Mouse (Mus musculus) CH12.LX (cell line): ENCODE results near the gene Mrpl54. TPM values are rescaled to one million over a fixed set of nuclear protein-coding genes. Genes with fewer than 3 reads are reported as not detected.
"Not testable (repeated sequence)": the region's sequence is repeated elsewhere in the genome, so short reads cannot be mapped to it uniquely, and the experiment has no call there.

Experiments used
- DNase-seq: peaks from one replicate; pipeline ENCODE4 v3.0.0-alpha.2; 2013; ENCODE audit errors: extremely low read depth
- H3K27ac ChIP-seq: 2 replicates; pipeline ENCODE4 v1.5.1; 2012; ENCODE audit warnings: low read depth, mild to moderate bottlenecking, control low read depth, moderate library complexity; ENCODE audit not compliant: insufficient read depth
- H3K27me3 ChIP-seq: replicated peaks from 2 replicates; pipeline ENCODE3; 2012; ENCODE audit warnings: inconsistent platforms
- H3K36me3 ChIP-seq, 2 experiments: replicated peaks in 1 of 2; 2 replicates each; pipeline versions ENCODE3 to v1.6.1; 2012; ENCODE audit warnings: inconsistent platforms in 1 of 2, low read length in 1 of 2, mild to moderate bottlenecking in 1 of 2, mixed read lengths in 1 of 2, moderate library complexity in 1 of 2; ENCODE audit not compliant: control insufficient read depth in 1 of 2, insufficient read depth in 1 of 2
- H3K4me1 ChIP-seq, 2 experiments: 2 replicates each; pipeline ENCODE4 v1.6.1; 2012; ENCODE audit warnings: inconsistent platforms in 1 of 2, moderate library complexity in 1 of 2; ENCODE audit not compliant: insufficient read depth in 2 of 2, control insufficient read depth in 1 of 2
- H3K4me2 ChIP-seq: 2 replicates; pipeline ENCODE4 v1.6.1; 2012; ENCODE audit warnings: low read depth, mild to moderate bottlenecking, control low read depth; ENCODE audit not compliant: poor library complexity, insufficient read depth, severe bottlenecking
- H3K4me3 ChIP-seq, 3 experiments: fragments of 150-350 bp in 1 of 3; sonication (generic) in 1 of 3; replicated peaks in 1 of 3; 2 replicates each; pipeline versions ENCODE3 to v1.5.1; 2011 to 2012; ENCODE audit warnings: low read depth in 2 of 3, low read length in 2 of 3, mild to moderate bottlenecking in 2 of 3, moderate library complexity in 2 of 3, control low read depth in 1 of 3, improper control_type of control experiment in 1 of 3, inconsistent platforms in 1 of 3, mixed read lengths in 1 of 3; ENCODE audit not compliant: poor library complexity in 1 of 3
- H3K79me2 ChIP-seq: replicated peaks from 2 replicates; pipeline ENCODE4 v1.6.1; 2012; ENCODE audit warnings: mild to moderate bottlenecking, moderate library complexity; ENCODE audit not compliant: control insufficient read depth, poor library complexity, insufficient read depth, severe bottlenecking; ENCODE audit errors: extremely low read depth
- H3K9ac ChIP-seq: 2 replicates; pipeline ENCODE4 v1.6.1; 2012; ENCODE audit warnings: low read depth, mild to moderate bottlenecking, control low read depth, moderate library complexity; ENCODE audit not compliant: insufficient read depth
- H3K9me3 ChIP-seq: replicated peaks from 2 replicates; pipeline ENCODE3; 2012; ENCODE audit warnings: low read length, inconsistent platforms, mixed read lengths
- BHLHE40 ChIP-seq: IDR thresholded peaks from 2 replicates; pipeline ENCODE4 v1.6.1; 2011; ENCODE audit warnings: mild to moderate bottlenecking, low read depth, low read length, improper control_type of control experiment
- CHD1 ChIP-seq: IDR thresholded peaks from 2 replicates; pipeline ENCODE4 v1.6.1; 2012; ENCODE audit warnings: low read depth, low read length, improper control_type of control experiment, inconsistent platforms
- CHD2 ChIP-seq: IDR thresholded peaks from 2 replicates; pipeline ENCODE4 v1.6.1; 2011; ENCODE audit warnings: low read length, improper control_type of control experiment
- CTCF ChIP-seq, 2 experiments: IDR thresholded peaks in 1 of 2; conservative IDR thresholded peaks in 1 of 2; 2 replicates each; pipeline ENCODE4 v1.5.1; 2011 to 2012; ENCODE audit warnings: low read depth in 2 of 2, low read length in 2 of 2, improper control_type of control experiment in 1 of 2, inconsistent platforms in 1 of 2, mild to moderate bottlenecking in 1 of 2, moderate library complexity in 1 of 2
- EP300 ChIP-seq: IDR thresholded peaks from 2 replicates; pipeline ENCODE4 v1.6.1; 2011; ENCODE audit warnings: low read length, improper control_type of control experiment
- ETS1 ChIP-seq: conservative IDR thresholded peaks from 2 replicates; pipeline ENCODE4 v1.6.1; 2012; ENCODE audit warnings: low read depth, mild to moderate bottlenecking, inconsistent platforms, low read length, improper control_type of control experiment, moderate library complexity
- JUN ChIP-seq: IDR thresholded peaks from 2 replicates; pipeline ENCODE4 v1.6.1; 2011; ENCODE audit warnings: low read depth, mild to moderate bottlenecking, low read length, improper control_type of control experiment, moderate library complexity; ENCODE audit not compliant: insufficient read depth
- MAFK ChIP-seq: IDR thresholded peaks from 2 replicates; pipeline ENCODE4 v1.6.1; 2011; ENCODE audit warnings: low read length, improper control_type of control experiment; ENCODE audit not compliant: insufficient replicate concordance
- MAZ ChIP-seq: IDR thresholded peaks from 2 replicates; pipeline ENCODE4 v1.6.1; 2012; ENCODE audit warnings: low read depth, mild to moderate bottlenecking, inconsistent platforms, low read length, improper control_type of control experiment, moderate library complexity
- MEF2A ChIP-seq: IDR thresholded peaks from 2 replicates; pipeline ENCODE4 v1.6.1; 2014; ENCODE audit warnings: low read depth, mild to moderate bottlenecking, inconsistent platforms, low read length, improper control_type of control experiment, borderline replicate concordance
- MYC ChIP-seq: IDR thresholded peaks from 2 replicates; pipeline ENCODE4 v1.6.1; 2011; ENCODE audit warnings: low read depth, mild to moderate bottlenecking, improper control_type of control experiment, low read length
- NELFE ChIP-seq: IDR thresholded peaks from 2 replicates; pipeline ENCODE4 v1.6.1; 2011; ENCODE audit warnings: low read depth, low read length, improper control_type of control experiment
- RAD21 ChIP-seq: IDR thresholded peaks from 2 replicates; pipeline ENCODE4 v1.6.1; 2011; ENCODE audit warnings: low read depth, mild to moderate bottlenecking, low read length, improper control_type of control experiment, moderate library complexity
- RCOR1 ChIP-seq: conservative IDR thresholded peaks from 2 replicates; pipeline ENCODE4 v1.6.1; 2012; ENCODE audit warnings: low read depth, mild to moderate bottlenecking, inconsistent platforms, low read length, improper control_type of control experiment
- SIN3A ChIP-seq: IDR thresholded peaks from 2 replicates; pipeline ENCODE4 v1.6.1; 2012; ENCODE audit warnings: low read length, improper control_type of control experiment, inconsistent platforms
- SMC3 ChIP-seq: IDR thresholded peaks from 2 replicates; pipeline ENCODE4 v1.6.1; 2011; ENCODE audit warnings: low read depth, low read length, improper control_type of control experiment
- UBTF ChIP-seq: IDR thresholded peaks from 2 replicates; pipeline ENCODE4 v1.6.1; 2012; ENCODE audit warnings: low read depth, mild to moderate bottlenecking, inconsistent platforms, low read length, improper control_type of control experiment, moderate library complexity
- USF1 ChIP-seq: IDR thresholded peaks from 2 replicates; pipeline ENCODE4 v1.6.1; 2014; ENCODE audit warnings: low read depth, mild to moderate bottlenecking, inconsistent platforms, low read length, improper control_type of control experiment
- USF2 ChIP-seq: conservative IDR thresholded peaks from 2 replicates; pipeline ENCODE4 v1.6.1; 2011; ENCODE audit warnings: low read depth, low read length, improper control_type of control experiment
- ZKSCAN1 ChIP-seq: IDR thresholded peaks from 2 replicates; pipeline ENCODE4 v1.6.1; 2012; ENCODE audit warnings: low read depth, inconsistent platforms, low read length, improper control_type of control experiment, borderline replicate concordance
- ZMIZ1 ChIP-seq: IDR thresholded peaks from 2 replicates; pipeline ENCODE4 v1.6.1; 2012; ENCODE audit warnings: low read depth, mild to moderate bottlenecking, inconsistent platforms, low read length, improper control_type of control experiment
- dilution Hi-C: fragments of 300-500 bp; cut with MboI; formaldehyde crosslinking; loops from 2 replicates; pipeline ENCODE4 v1.14.3; 2020; ENCODE audit warnings: low sequenced_read_pairs; ENCODE audit not compliant: extremely low pct_unique_long_range_greater_than_20kb, extremely low pct_ligation_motif_present
- in situ Hi-C: fragments of 300-500 bp; cut with MboI; formaldehyde crosslinking; loops from 3 replicates; pipeline ENCODE4 v1.14.3; 2019; ENCODE audit warnings: low sequenced_read_pairs, low pct_ligation_motif_present, low pct_unique_long_range_greater_than_20kb, mixed read lengths
- polyA plus RNA-seq: library from polyadenylated mRNA; unstranded; fragments of >175 nt; gene quantifications from 2 replicates; pipeline ENCODE4 v1.2.1, GENCODE M21; 2012; ENCODE audit warnings: low read depth; ENCODE audit not compliant: insufficient read length
- total RNA-seq, 2 experiments: library from RNA; depleted of rRNA; stranded (reverse); fragments of 300-350 nt in 1 of 2; fragments of >200 nt in 1 of 2; gene quantifications; 2 replicates each; pipeline ENCODE4 v1.2.3; 2012 to 2014

The Mrpl54 gene
- total and polyA plus RNA-seq, 3 experiments: 104 to 167 (median 128) TPM

GRCm38 (mm10) chr10:81217267-81217666, 49.5 kb downstream of the Mrpl54 start:
- peaks cover 13% of the 10 kb centered on the region for H3K9me3 ChIP-seq
- H3K27ac ChIP-seq, H3K79me2 ChIP-seq, DNase-seq, dilution Hi-C loops, in situ Hi-C loops, H3K4me2 ChIP-seq, H3K9ac ChIP-seq, H3K36me3 ChIP-seq, H3K4me3 ChIP-seq: not testable (repeated sequence)
- TF ChIP-seq RAD21 (peak; percentile 20), SMC3 (peak; percentile 38), CTCF (conservative IDR thresholded peaks at IDR 0.05 in 1 of 2, IDR thresholded peaks at IDR 0.05 in 1 of 2; ENCODE audit: low read depth in 2 of 2, low read length in 2 of 2) (peak in 1 of 2 experiments; percentile 59; a peak in 2 of 4 replicates)
- peaks cover 11% of the 10 kb centered on the region for H3K27me3 ChIP-seq
- H3K4me1 ChIP-seq: peaks cover 0 to 13% of the 10 kb centered on the region in 2 experiments; a peak in 2 of 4 replicates

DNA sequence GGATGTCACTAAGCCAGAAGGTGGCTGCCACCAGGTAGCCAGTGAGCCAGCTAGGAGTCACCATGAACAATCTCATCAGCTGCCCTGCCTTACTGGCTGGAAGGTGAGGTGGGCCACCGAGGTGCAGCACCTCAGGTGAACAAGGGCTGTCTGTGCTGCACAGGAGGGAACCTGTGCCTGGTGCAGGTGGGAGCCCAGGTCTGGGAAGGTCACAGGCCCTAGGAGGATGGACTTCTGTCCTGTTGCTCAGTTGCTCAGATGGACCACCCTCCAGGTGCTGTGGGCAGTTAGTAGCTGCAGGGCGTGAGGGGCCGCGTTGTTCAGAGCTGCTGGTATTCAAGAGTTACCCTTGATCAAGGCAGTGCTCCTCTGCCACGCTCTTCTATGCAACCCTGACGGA, 49.9 kb downstream of the Mrpl54 start:
- TF ChIP-seq CHD1 (no peak), NELFE (no peak), MEF2A (no peak), BHLHE40 (no peak), USF1 (no peak), MAFK (no peak), MYC (no peak), CHD2 (no peak), ETS1 (no peak), SIN3A (no peak), EP300 (no peak), MAZ (no peak), JUN (no peak), USF2 (no peak), UBTF (no peak), ZMIZ1 (no peak), RCOR1 (no peak), ZKSCAN1 (no peak)
- dilution Hi-C loops: no loop called here
- peaks cover 13% of the 10 kb centered on the region for H3K9me3 ChIP-seq
- DNase-seq: no peak
- no peaks in the 10 kb centered on the region for H3K36me3 ChIP-seq
- H3K79me2 ChIP-seq: no peaks in the 10 kb centered on the region
- H3K27me3 ChIP-seq: peaks cover 11% of the 10 kb centered on the region
- no peak overlapping the region for H3K27ac ChIP-seq
- H3K4me1 ChIP-seq: peaks cover 0 to 11% of the 10 kb centered on the region in 2 experiments; a peak in 2 of 4 replicates
- H3K4me2 ChIP-seq: no peak overlapping the region
- no peak overlapping the region for H3K4me3 ChIP-seq
- H3K9ac ChIP-seq: no peak overlapping the region
- in situ Hi-C loops: no loop called here
